Comparison of ENCODE assay signal across 9 mouse cellular contexts in genomic region chr11:97947426-97947825, GRCm38 (mm10). TPM values are rescaled to one million over a fixed set of nuclear protein-coding genes. Genes with fewer than 3 reads are reported as not detected.
DNase-seq lines count a peak whose midpoint lies in the region; ATAC-seq and TF ChIP-seq lines count a peak whose summit lies in the region.
"Had no signal": no experiment of that assay in that cellular context is flagged by ENCODE, and none has a peak within 500 bp of the region (broad histone marks: within the 10 kb centered on the region; RNA-seq: fewer than 3 reads in every experiment).

No protein-coding gene starts in this region.

- H3K36me3 ChIP-seq in liver, adult 2 months (ENCODE audit: control insufficient read depth, insufficient read depth, low read length), result no peaks in the 10 kb centered on the region
- H3K36me3 ChIP-seq in liver, embryonic 11.5 days (ENCODE audit: control insufficient read depth, insufficient read depth, low read length), result no peaks in the 10 kb centered on the region
- H3K36me3 ChIP-seq in small intestine, adult 2 months (ENCODE audit: control insufficient read depth, insufficient read depth, low read length), result no peaks in the 10 kb centered on the region
- H3K36me3 ChIP-seq: heart, embryonic 15.5 days had no signal

- no peak overlapping the region for H3K4me3 ChIP-seq in cerebellum, adult 2 months (replicated peaks; ENCODE audit: insufficient read depth, low read depth, low read length)
- H3K4me3 ChIP-seq in liver, adult 2 months (ENCODE audit: insufficient read depth, low read depth, low read length), result no peak overlapping the region
- H3K4me3 ChIP-seq in liver, embryonic 11.5 days (ENCODE audit: low read depth, low read length), result no peak overlapping the region
- no peak overlapping the region for H3K4me3 ChIP-seq in small intestine, adult 2 months (ENCODE audit: low read depth, low read length)
- H3K4me3 ChIP-seq: heart, embryonic 15.5 days had no signal

- ATAC-seq in cerebellum, adult (ENCODE audit: insufficient number of reproducible peaks, low FRiP score, low TSS enrichment), result no peak
- ATAC-seq in liver, embryonic 11.5 days (replicated peaks; ENCODE audit: low FRiP score), result no peak
- no peak for ATAC-seq in frontal cortex, adult (ENCODE audit: low TSS enrichment)

- 18% methylated on average over 7 of the region's 7 CpGs for whole genome bisulfite sequencing in cerebellum, adult 2 months
- 28% methylated on average over 7 of the region's 7 CpGs for WGBS in liver, adult 2 months
- WGBS in liver, embryonic 11.5 days, result 17% methylated on average over 7 of the region's 7 CpGs
- WGBS in small intestine, adult 2 months, result 19% methylated on average over 7 of the region's 7 CpGs

- no peak overlapping the region for H3K4me2 ChIP-seq in liver, embryonic 11.5 days
- H3K4me2 ChIP-seq: heart, embryonic 15.5 days had no signal

- H3K27ac ChIP-seq in cerebellum, adult 2 months (ENCODE audit: insufficient read depth, low read length), result no peak overlapping the region
- H3K27ac ChIP-seq in liver, adult 2 months (replicated peaks; ENCODE audit: insufficient read depth, low read depth, low read length), result no peak overlapping the region
- H3K27ac ChIP-seq in liver, embryonic 11.5 days (ENCODE audit: low read depth, low read length), result no peak overlapping the region
- H3K27ac ChIP-seq in small intestine, adult 2 months (ENCODE audit: insufficient read depth, low read depth, low read length), result no peak overlapping the region
- H3K27ac ChIP-seq: heart, embryonic 15.5 days had no signal

- no peaks in the 10 kb centered on the region for H3K27me3 ChIP-seq in cerebellum, adult 2 months (ENCODE audit: control insufficient read depth, insufficient read depth, low read length)
- H3K27me3 ChIP-seq in liver, adult 2 months (ENCODE audit: control insufficient read depth, insufficient read depth, low read length), result no peaks in the 10 kb centered on the region
- no peaks in the 10 kb centered on the region for H3K27me3 ChIP-seq in liver, embryonic 11.5 days (replicated peaks; ENCODE audit: control insufficient read depth, insufficient read depth, low read length)
- H3K27me3 ChIP-seq in small intestine, adult 2 months (ENCODE audit: control insufficient read depth, insufficient read depth, low read length), result no peaks in the 10 kb centered on the region
- H3K27me3 ChIP-seq: heart, embryonic 15.5 days had no signal

- TF ChIP-seq CTCF in cerebellum, adult 2 months (IDR thresholded peaks at IDR 0.05; ENCODE audit: borderline replicate concordance, insufficient read depth, low read depth, low read length), result peak; percentile 79
- peak; percentile 65 for TF ChIP-seq CTCF in liver, adult 2 months (IDR thresholded peaks at IDR 0.05; ENCODE audit: low read depth, low read length)
- TF ChIP-seq CTCF in small intestine, adult 2 months (IDR thresholded peaks at IDR 0.05; ENCODE audit: extremely low read depth, insufficient read length, insufficient replicate concordance, low read depth, low read length), result peak; percentile 32; the same call in 1 of the 2 replicates

- TF ChIP-seq POLR2A in cerebellum, adult 2 months (IDR thresholded peaks at IDR 0.05; ENCODE audit: borderline replicate concordance, insufficient read depth, low read length), result no peak
- no peak for TF ChIP-seq POLR2A in liver, adult 2 months (IDR thresholded peaks at IDR 0.05; ENCODE audit: extremely low read depth, insufficient read depth, low read length)
- no peak for TF ChIP-seq POLR2A in small intestine, adult 2 months (IDR thresholded peaks at IDR 0.05; ENCODE audit: low read depth, low read length)

- H3K9me3 ChIP-seq in liver, embryonic 11.5 days (ENCODE audit: control insufficient read depth, low read length), result no peaks in the 10 kb centered on the region
- H3K9me3 ChIP-seq: heart, embryonic 15.5 days had no signal

- H3K9ac ChIP-seq in liver, adult 2 months (ENCODE audit: low read depth, low read length), result no peak overlapping the region
- H3K9ac ChIP-seq in liver, embryonic 11.5 days (ENCODE audit: low read depth, low read length), result no peak overlapping the region
- H3K9ac ChIP-seq: heart, embryonic 15.5 days had no signal

- DNase-seq in cerebellum, adult 2 months, result peak; percentile 36 to 45
- no peak for DNase-seq in liver, adult 2 months (ENCODE audit: extremely low read depth, low read depth, low spot score)
- no peak for DNase-seq in liver, embryonic 11.5 days (ENCODE audit: low spot score)
- peak; percentile 46 for DNase-seq in cerebellum, adult 9-10 months
- peak; percentile 60 for DNase-seq in kidney, postnatal 14 days

- H3K79me2 ChIP-seq in liver, adult 2 months (ENCODE audit: control insufficient read depth, insufficient read depth, low read length), result no peaks in the 10 kb centered on the region

- peaks cover 8% of the 10 kb centered on the region for H3K4me1 ChIP-seq in cerebellum, adult 2 months (ENCODE audit: control insufficient read depth, insufficient read depth, low read length)
- H3K4me1 ChIP-seq in liver, adult 2 months (ENCODE audit: control insufficient read depth, insufficient read depth, low read length), result no peaks in the 10 kb centered on the region
- peaks cover 8% of the 10 kb centered on the region for H3K4me1 ChIP-seq in liver, embryonic 11.5 days (replicated peaks; ENCODE audit: control insufficient read depth, insufficient read depth, low read length)
- H3K4me1 ChIP-seq in small intestine, adult 2 months (ENCODE audit: control insufficient read depth, insufficient read depth, insufficient read length, low read length), result peaks cover 3% of the 10 kb centered on the region; the same call in 1 of the 2 replicates
- H3K4me1 ChIP-seq: heart, embryonic 15.5 days had no signal

RNA-seq across cellular contexts. Expression of gene Plxdc1, which starts 38.8 kb away (rescaled TPM):
- 46.2 and 51.5 TPM in 2 replicates for polyA plus RNA-seq in cerebellum, adult 2 months (2012; rRNA removed)
- total RNA-seq in liver, adult 2 months (2014; rRNA removed), result 0.28 and 0.47 TPM in 2 replicates
- polyA plus RNA-seq in liver, adult 2 months (2012; rRNA removed), result 0.58 and 1.2 TPM in 2 replicates
- 0.47 and 0.77 TPM in 2 replicates for polyA plus RNA-seq in liver, embryonic 11.5 days (2014; fragmentation: Nextera tagmentation; extraction: Ambion mirVana)
- 1.1 and 1.6 TPM in 2 replicates for polyA plus RNA-seq in small intestine, adult 2 months (2012; rRNA removed)

RNA-seq across cellular contexts. Expression of gene Arl5c, which starts 48.6 kb away (rescaled TPM):
- polyA plus RNA-seq in cerebellum, adult 2 months (2012; rRNA removed), result 2.0 and 2.2 TPM in 2 replicates
- total RNA-seq in liver, adult 2 months (2014; rRNA removed), result 0.20 and 0.37 TPM in 2 replicates
- polyA plus RNA-seq in liver, adult 2 months (2012; rRNA removed), result 0.44 and 0.55 TPM in 2 replicates
- polyA plus RNA-seq in liver, embryonic 11.5 days (2014; fragmentation: Nextera tagmentation; extraction: Ambion mirVana), result 24.0 and 31.2 TPM in 2 replicates
- 0.55 and 1.1 TPM in 2 replicates for polyA plus RNA-seq in small intestine, adult 2 months (2012; rRNA removed)

Comparison
In these comparisons a context has a peak if more than half of its experiments do, and no peak if none do; other contexts are left out.
1. DNase-seq: peak in cerebellum, adult 2 months (2 of 2), cerebellum, adult 9-10 months (single experiment) and kidney, postnatal 14 days (single experiment); none in liver, adult 2 months (single experiment) and liver, embryonic 11.5 days (single experiment).
2. RNA of gene Plxdc1, which starts 38.8 kb away (polyA plus RNA-seq): 46.2 to 51.5 TPM in cerebellum, adult 2 months; 1.1 to 1.6 TPM in small intestine, adult 2 months, 0.58 to 1.2 TPM in liver, adult 2 months and 0.47 to 0.77 TPM in liver, embryonic 11.5 days; every median in the first group is over 10 times any median in the second.
3. Peak in every context shown above with its lines, with median percentiles within 50 percentile points of each other: CTCF ChIP-seq.